Mouse (Mus musculus) liver, embryonic 14.5 days (tissue): ENCODE results near the gene Rnf167.

Experiments used
- CTCF ChIP-seq: IDR thresholded peaks from 2 replicates; pipeline ENCODE4 v1.5.1; 2016; ENCODE audit warnings: antibody characterized with exemption, low read depth, control low read depth
- EP300 ChIP-seq: IDR thresholded peaks from 2 replicates; pipeline ENCODE4 v1.6.1; 2016; ENCODE audit warnings: antibody characterized with exemption, low read depth

DNA sequence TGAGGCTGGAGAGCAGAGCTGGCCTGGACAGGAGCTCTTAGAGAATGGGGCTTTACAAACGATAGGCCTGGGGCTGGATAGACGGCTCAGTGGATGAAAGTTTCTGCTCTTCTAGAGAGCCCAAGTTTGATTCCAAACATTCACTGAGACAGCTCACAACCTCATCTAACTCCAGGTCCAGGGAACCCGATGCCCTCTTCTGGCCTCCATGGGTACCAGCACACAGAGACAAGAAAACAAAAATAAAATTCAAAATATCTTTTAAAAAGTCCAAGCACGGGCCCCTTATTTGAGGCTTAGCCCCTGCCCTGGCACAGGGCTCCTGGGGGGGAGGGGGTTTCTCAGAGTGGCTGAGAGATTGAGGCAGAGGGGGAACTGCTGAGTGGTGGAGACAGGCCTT is 36.3 kb upstream of the Rnf167 start:
- no peak for TF ChIP-seq CTCF
- TF ChIP-seq EP300, result no peak
